Mouse (Mus musculus): Measurements from ENCODE around the gene Gm21170. TPM values are rescaled to one million over a fixed set of nuclear protein-coding genes. Genes with fewer than 3 reads are reported as not detected.

Gm21170 gene
- not detected for polyA plus RNA-seq (2014; fragmentation: Illumina TruSeq; extraction: RNeasy Lipid Tissue Mini Kit (QIAGEN cat#74804); ENCODE audit: insufficient read depth, low read depth, low replicate concordance)

GRCm38 (mm10) chrY:47690998-47691397, at the start of gene Gm21170:
Gene Gm21170 (minus strand): TSS chrY:47691098.

Other genes with a start within 250 kb of the Gm21170 start
- not detected for gene Gm21256, start 240.1 kb downstream of the Gm21170 start, polyA plus RNA-seq (2014; fragmentation: Illumina TruSeq; extraction: RNeasy Lipid Tissue Mini Kit (QIAGEN cat#74804); ENCODE audit: insufficient read depth, low read depth, low replicate concordance)